Mouse (Mus musculus) CD4-positive, CD25-positive, alpha-beta regulatory T cell, adult 9 weeks (primary cell): ENCODE results near the gene Cct2. TPM values are rescaled to one million over a fixed set of nuclear protein-coding genes. Genes with fewer than 3 reads are reported as not detected.

ENCODE experiments used
- polyA plus RNA-seq: library from polyadenylated mRNA; unstranded; fragments of 100-300 nt; shearing (Covaris generic); gene quantifications from one replicate; pipeline ENCODE4 v1.2.1, GENCODE M21; 2017

Cct2 gene
- polyA plus RNA-seq: 203 TPM

DNA sequence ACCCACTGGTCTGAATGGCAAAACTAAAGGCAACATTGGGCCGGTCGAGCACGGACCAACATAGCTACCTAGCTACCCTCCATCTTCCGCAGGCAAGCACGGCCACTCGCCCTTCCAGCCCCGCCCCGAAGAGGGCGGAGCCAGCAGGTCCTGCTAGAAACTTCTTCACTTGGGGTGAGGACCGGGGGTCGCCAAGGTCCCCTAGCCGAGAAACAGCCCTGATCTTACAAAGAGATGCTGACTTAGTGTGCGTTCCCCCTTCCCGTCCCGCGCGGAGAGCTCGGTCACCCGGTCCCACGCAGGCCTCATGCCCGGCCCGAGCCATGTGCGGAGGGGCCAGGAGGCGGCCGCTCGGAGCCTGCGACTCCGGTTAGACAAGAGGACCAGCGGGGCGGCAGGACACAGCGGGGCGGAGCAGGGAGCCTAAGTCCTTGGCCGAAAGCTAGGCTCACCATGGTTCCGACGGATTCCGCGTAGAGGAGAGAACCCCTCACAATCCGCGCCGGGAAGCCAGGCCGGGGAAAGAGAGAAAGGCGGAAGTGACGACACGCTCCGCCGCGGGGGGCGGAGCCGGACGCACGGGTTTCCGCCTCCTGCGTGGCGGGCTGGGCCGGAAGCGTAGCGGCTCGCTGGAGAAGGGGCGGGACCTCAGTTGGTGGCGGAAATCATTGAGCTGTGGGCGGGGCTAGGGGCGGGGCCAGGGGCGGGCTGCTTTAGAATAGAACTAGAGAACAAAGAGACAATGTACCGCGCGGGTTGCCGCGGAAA, at the start of gene Cct2:
Gene Cct2 (minus strand): TSS at position 561 of the 768 bp plus-strand sequence.

DNA sequence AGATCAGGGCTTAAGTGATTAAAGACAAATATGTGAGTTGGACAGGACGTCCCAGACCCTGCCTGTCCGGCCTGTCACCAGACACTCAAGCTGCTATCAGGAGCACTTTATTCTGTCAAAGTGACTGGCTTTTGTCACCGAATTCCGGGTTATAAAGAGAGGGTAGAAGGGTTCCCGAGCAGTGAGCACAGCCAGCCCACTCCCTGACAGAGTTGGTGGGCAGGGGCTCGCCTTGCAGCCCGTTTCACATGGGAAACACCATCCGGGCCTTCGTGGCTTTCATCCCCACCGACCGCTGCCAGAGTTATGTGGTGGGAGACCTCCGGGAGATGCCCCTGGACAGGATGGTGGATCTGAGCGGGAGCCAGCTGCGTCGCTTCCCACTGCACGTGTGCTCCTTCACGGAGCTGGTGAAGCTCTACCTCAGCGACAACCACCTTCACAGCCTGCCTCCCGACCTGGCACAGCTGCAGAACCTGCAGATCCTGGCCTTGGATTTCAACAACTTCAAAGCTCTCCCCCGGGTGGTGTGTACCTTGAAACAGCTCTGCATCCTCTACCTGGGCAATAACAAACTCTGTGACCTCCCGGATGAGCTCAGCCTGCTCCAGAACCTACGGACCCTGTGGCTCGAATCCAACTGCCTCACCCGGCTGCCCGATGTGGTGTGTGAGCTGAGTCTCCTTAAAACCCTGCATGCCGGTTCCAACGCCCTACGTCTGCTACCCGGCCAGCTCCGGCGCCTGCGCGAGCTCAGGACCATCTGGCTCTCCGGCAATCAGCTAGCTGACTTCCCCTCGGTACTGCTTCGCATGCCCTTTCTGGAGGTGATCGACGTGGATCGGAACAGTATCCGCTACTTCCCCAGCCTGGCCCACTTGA, 18.2 kb downstream of the Cct2 start, which contains the start of gene Lrrc10:
Gene Lrrc10 (plus strand): TSS at position 167 of the 882 bp plus-strand sequence.

Other genes with a start within 250 kb of the Cct2 start
- gene Myrfl, start 166.9 kb downstream of the Cct2 start, polyA plus RNA-seq: not detected
- gene Rab3ip, start 113.0 kb downstream of the Cct2 start, polyA plus RNA-seq: 19.3 TPM
- gene Gm10271, start 91.2 kb downstream of the Cct2 start, polyA plus RNA-seq: not detected
- not detected for gene Best3, start 77.5 kb downstream of the Cct2 start, polyA plus RNA-seq
- not detected for gene Lrrc10, start 18.5 kb downstream of the Cct2 start, polyA plus RNA-seq
- gene Frs2, start 84.7 kb upstream of the Cct2 start, polyA plus RNA-seq: 27.7 TPM
- 48.7 TPM for gene Yeats4, start 160.7 kb upstream of the Cct2 start, polyA plus RNA-seq
- not detected for gene 9530003J23Rik, start 174.9 kb upstream of the Cct2 start, polyA plus RNA-seq
- 12.9 TPM for gene Lyz2, start 218.5 kb upstream of the Cct2 start, polyA plus RNA-seq
- gene Lyz1, start 229.1 kb upstream of the Cct2 start, polyA plus RNA-seq: 0.46 TPM